Mouse (Mus musculus) spleen, adult 2 months (tissue): ENCODE results near the gene Oaz3.

Experiments
- CTCF ChIP-seq: fragments of 200-500 bp; IDR thresholded peaks from 2 replicates; pipeline ENCODE4 v1.5.1; 2011; ENCODE audit warnings: mild to moderate bottlenecking, inconsistent platforms; ENCODE audit not compliant: insufficient read depth, insufficient read length, insufficient replicate concordance; ENCODE audit errors: extremely low read depth
- POLR2A ChIP-seq: fragments of 200-500 bp; IDR thresholded peaks from 2 replicates; pipeline ENCODE4 v1.6.1; 2011; ENCODE audit warnings: low read depth, low read length, inconsistent platforms

GRCm38 (mm10) chr3:94393049-94393448 is 50.7 kb downstream of the Oaz3 start:
- TF ChIP-seq CTCF (no peak), POLR2A (no peak)
